Mouse (Mus musculus): ENCODE measurements around the gene Sprr2e.

Sprr2e gene

GRCm38 (mm10) chr3:92351843-92352242 is at the start of gene Sprr2e:
Sprr2e (plus strand) TSS chr3:92352143.
- DNase-seq (ENCODE audit: low read depth, low spot score), result no peak

GRCm38 (mm10) chr3:92307406-92307805 is 44.5 kb upstream of the Sprr2e start:
- no peak for DNase-seq (ENCODE audit: low read depth, low spot score)

GRCm38 (mm10) chr3:92316320-92316719 is 35.6 kb upstream of the Sprr2e start, which contains the start of gene Sprr2b:
Sprr2b (plus strand) TSS chr3:92316620.
- no peak for DNase-seq (ENCODE audit: low read depth, low spot score)

GRCm38 (mm10) chr3:92317384-92317783 is 34.6 kb upstream of the Sprr2e start:
- DNase-seq (ENCODE audit: low read depth, low spot score), result no peak

- DNase-seq (ENCODE audit: low read depth, low spot score), result no peak
These were observed 15.7 kb upstream of the Sprr2e start for GRCm38 (mm10) chr3:92336278-92336677.

GRCm38 (mm10) chr3:92338840-92339239 is 13.1 kb upstream of the Sprr2e start, which contains the start of gene Sprr2d:
Sprr2d (plus strand) TSS chr3:92339140.
- DNase-seq (ENCODE audit: low read depth, low spot score), result no peak

GRCm38 (mm10) chr3:92361619-92362018 is 9.7 kb downstream of the Sprr2e start:
- no peak for DNase-seq (ENCODE audit: low read depth, low spot score)

GRCm38 (mm10) chr3:92364887-92365286 is 12.9 kb downstream of the Sprr2e start, which contains the start of gene Sprr2f:
Sprr2f (plus strand) TSS chr3:92365187.
- DNase-seq (ENCODE audit: low read depth, low spot score), result no peak

GRCm38 (mm10) chr3:92373613-92374012 is 21.7 kb downstream of the Sprr2e start:
- DNase-seq (ENCODE audit: low read depth, low spot score), result no peak

DNA sequence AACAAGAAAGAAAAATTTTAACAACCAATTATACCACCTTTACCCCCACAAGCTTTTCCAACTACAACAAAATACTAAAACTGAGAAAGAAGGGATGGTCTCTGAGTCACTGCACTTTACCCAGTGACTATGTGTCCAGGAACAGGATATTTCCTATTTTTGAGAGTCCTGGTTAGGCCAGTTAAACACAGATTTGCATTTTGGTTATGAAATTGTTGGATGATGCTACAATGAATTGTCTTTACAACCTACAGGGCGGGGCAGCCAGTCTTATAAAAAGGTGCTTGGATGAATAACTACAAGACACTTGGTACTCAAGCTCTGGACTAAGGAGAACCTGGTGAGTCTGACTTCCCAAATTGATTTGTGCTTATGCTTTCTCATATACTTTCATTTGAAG is 33.4 kb downstream of the Sprr2e start, which contains the start of gene Sprr2h:
Gene Sprr2h, plus strand, starts transcription at position 301 of the 400 bp plus-strand sequence.
- DNase-seq (ENCODE audit: low read depth, low spot score), result no peak

GRCm38 (mm10) chr3:92394301-92394700 is 42.4 kb downstream of the Sprr2e start:
- DNase-seq (ENCODE audit: low read depth, low spot score), result no peak
